Mouse (Mus musculus): ENCODE measurements around the gene Foxj3. TPM values are rescaled to one million over a fixed set of nuclear protein-coding genes. Genes with fewer than 3 reads are reported as not detected.

Foxj3 gene
- polyA plus RNA-seq, 1 experiment from 2014 or later = 21.0 TPM

DNA sequence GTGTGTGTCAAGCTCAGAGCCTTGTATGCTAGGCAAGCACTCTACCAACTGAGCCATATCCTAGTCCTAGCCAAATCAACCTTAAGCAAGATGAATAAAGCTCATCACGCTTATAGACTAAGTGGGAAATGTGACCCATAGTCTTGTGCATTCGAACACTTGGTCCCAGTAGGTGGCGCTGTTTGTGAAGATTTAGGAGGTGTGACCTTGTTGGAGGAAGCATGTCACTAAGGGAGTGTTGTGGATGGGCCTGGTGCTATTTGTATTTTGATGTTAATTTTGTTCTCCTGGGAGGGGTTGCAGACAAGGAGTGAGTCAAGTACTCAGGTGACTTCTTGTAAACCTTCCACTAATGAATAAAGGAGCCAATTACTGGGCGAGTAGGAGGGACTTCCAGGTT, 105.9 kb downstream of the Foxj3 start:
- no peak overlapping the region for H3K9ac ChIP-seq
- no peak overlapping the region for H3K4me3 ChIP-seq
- WGBS = 81% methylated on average over 4 of the region's 4 CpGs
- H3K4me1 ChIP-seq = no peaks in the 10 kb centered on the region
- no peaks in the 10 kb centered on the region for H3K9me3 ChIP-seq
- H3K27me3 ChIP-seq = no peaks in the 10 kb centered on the region
- no peak for ATAC-seq (ENCODE audit: borderline replicate concordance, extremely low read depth, low FRiP score, low TSS enrichment)
- no peak overlapping the region for H3K27ac ChIP-seq
- H3K36me3 ChIP-seq = no peaks in the 10 kb centered on the region
- no peak overlapping the region for H3K4me2 ChIP-seq

DNA sequence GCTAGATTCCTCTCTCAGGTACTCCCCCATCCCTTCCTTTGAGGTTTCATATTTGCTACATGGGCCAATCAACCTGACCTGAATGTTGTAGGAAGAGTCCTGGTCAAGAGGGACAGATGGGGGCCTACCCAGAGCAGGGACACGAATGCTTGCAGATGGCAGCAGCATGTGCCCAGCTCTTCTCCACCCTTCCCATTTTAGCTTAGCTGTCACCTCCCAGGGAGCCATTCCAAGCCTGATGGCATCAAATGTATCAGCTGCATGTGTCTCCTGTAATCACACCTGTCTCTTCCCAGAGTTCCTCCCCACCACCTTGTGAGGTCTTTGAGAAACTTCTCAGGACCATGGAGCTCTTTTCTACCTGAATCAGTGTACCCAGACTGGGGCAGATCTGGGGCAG, 120.2 kb downstream of the Foxj3 start:
- 69% methylated on average over 1 of the region's 1 CpGs for WGBS
- H3K4me2 ChIP-seq = no peak overlapping the region
- no peaks in the 10 kb centered on the region for H3K4me1 ChIP-seq
- H3K27me3 ChIP-seq = no peaks in the 10 kb centered on the region
- no peak for ATAC-seq (ENCODE audit: borderline replicate concordance, extremely low read depth, low FRiP score, low TSS enrichment)
- H3K36me3 ChIP-seq = no peaks in the 10 kb centered on the region
- H3K9me3 ChIP-seq = peaks cover 4% of the 10 kb centered on the region; the same call in 1 of the 2 replicates
- no peak overlapping the region for H3K27ac ChIP-seq
- H3K4me3 ChIP-seq = no peak overlapping the region
- H3K9ac ChIP-seq = no peak overlapping the region

DNA sequence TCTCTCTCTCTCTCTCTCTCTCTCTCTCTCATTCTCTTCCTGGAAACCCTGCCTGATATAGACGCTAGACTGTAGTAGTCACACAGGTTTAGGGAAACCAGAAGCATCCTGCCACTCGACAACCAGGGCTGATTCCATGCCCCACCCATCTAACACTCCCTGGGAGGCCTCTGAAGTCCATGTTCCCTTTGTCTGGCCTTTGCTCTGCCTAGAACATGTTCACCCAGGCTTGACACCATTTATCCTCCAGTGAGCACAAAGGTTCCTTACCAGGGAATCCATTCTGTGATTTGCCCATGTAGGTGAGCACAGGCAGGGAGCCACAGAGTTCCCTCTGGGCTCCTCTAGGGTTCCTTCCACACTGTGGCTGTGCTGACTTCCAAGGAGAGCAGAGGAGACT, 121.4 kb downstream of the Foxj3 start:
- Histone ChIP-seq H3K4me3 (no peak overlapping the region), H3K27me3 (no peaks in the 10 kb centered on the region), H3K27ac (no peak overlapping the region), H3K9ac (no peak overlapping the region), H3K9me3 (peaks cover 4% of the 10 kb centered on the region; the same call in 1 of the 2 replicates), H3K4me1 (no peaks in the 10 kb centered on the region), H3K36me3 (no peaks in the 10 kb centered on the region), H3K4me2 (no peak overlapping the region)
- WGBS = 36% methylated on average over 2 of the region's 2 CpGs
- no peak for ATAC-seq (ENCODE audit: borderline replicate concordance, extremely low read depth, low FRiP score, low TSS enrichment)

DNA sequence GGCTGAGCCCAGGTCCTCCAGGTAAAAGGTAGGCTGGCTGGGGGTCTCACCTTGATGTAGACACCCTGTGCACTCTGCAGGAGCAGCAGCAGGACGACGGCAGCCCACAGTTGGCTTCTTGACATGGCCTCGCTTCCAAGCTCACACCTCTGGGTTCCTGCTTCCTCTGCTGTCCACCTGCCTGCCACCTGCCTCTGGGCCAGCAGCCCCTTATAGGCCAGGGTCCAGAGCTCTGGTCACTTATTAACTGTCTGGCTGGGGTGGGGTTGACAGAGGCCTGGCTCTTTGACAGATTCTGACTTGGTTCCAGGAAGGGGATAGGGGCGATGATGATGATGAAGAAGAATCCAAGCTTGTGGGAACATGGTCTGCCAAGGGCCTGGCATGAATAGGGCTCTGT, 121.9 kb downstream of the Foxj3 start, which contains the start of gene Guca2b:
Guca2b (minus strand) TSS at position 224 of the 400 bp plus-strand sequence.
- H3K27ac ChIP-seq = no peak within 1 kb of the TSS
- no peaks in the 10 kb centered on the region for H3K9me3 ChIP-seq
- no peak for ATAC-seq (ENCODE audit: borderline replicate concordance, extremely low read depth, low FRiP score, low TSS enrichment)
- no peak within 1 kb of the TSS for H3K4me3 ChIP-seq
- H3K36me3 ChIP-seq = no peaks in the 10 kb centered on the region
- H3K4me2 ChIP-seq = no peak within 1 kb of the TSS
- WGBS = 71% methylated on average over 4 of the region's 4 CpGs
- H3K4me1 ChIP-seq = no peaks in the 10 kb centered on the region
- no peak within 1 kb of the TSS for H3K9ac ChIP-seq
- no peaks in the 10 kb centered on the region for H3K27me3 ChIP-seq

DNA sequence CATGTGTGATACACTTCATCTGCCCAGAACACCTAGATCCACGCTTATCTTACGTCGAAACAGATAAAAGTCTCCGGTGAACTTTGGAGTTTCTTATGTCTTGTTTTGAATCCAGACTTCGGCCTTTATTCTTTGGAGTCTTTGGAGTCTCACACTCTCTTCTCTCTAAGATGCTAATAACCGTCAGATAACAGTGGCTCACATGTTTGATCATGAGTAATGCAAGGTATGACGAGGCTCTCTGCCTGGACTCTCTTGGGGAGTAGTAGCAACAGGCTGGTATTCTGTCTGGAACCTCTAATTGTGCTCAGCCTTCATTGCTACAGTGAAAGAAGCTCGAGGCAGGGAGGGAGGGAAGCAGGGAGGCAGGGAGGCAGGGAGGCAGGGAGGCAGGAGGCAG, 123.2 kb downstream of the Foxj3 start:
- no peaks in the 10 kb centered on the region for H3K27me3 ChIP-seq
- no peaks in the 10 kb centered on the region for H3K36me3 ChIP-seq
- no peaks in the 10 kb centered on the region for H3K9me3 ChIP-seq
- no peak overlapping the region for H3K4me3 ChIP-seq
- 73% methylated on average over 8 of the region's 8 CpGs for WGBS
- ATAC-seq (ENCODE audit: borderline replicate concordance, extremely low read depth, low FRiP score, low TSS enrichment) = no peak
- H3K4me2 ChIP-seq = no peak overlapping the region
- H3K4me1 ChIP-seq = no peaks in the 10 kb centered on the region
- no peak overlapping the region for H3K9ac ChIP-seq
- no peak overlapping the region for H3K27ac ChIP-seq

DNA sequence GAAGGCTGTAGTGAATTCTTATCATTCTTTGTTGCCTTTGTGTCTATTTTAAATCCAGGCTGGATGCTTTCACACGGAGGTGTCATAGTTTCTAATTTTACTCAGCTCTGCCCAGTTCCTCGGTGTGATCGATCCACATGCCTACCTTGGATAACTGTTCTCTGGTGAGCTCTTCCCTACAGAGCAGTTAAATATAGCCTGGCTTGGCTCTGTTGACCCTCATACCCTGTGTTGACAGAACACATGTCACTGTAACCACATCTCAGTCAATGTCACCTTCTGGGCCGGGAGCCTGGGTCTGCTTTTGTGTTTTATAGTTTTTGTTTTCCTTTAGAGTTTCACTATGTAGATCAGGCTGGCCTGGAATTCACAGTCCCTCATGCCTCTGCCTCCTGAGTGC, 125.3 kb downstream of the Foxj3 start:
- Histone ChIP-seq H3K27me3 (no peaks in the 10 kb centered on the region), H3K4me2 (no peak overlapping the region), H3K9me3 (no peaks in the 10 kb centered on the region), H3K27ac (no peak overlapping the region), H3K4me3 (no peak overlapping the region), H3K9ac (no peak overlapping the region), H3K36me3 (no peaks in the 10 kb centered on the region), H3K4me1 (no peaks in the 10 kb centered on the region)
- no peak for ATAC-seq (ENCODE audit: borderline replicate concordance, extremely low read depth, low FRiP score, low TSS enrichment)
- 53% methylated on average over 4 of the region's 4 CpGs for WGBS

DNA sequence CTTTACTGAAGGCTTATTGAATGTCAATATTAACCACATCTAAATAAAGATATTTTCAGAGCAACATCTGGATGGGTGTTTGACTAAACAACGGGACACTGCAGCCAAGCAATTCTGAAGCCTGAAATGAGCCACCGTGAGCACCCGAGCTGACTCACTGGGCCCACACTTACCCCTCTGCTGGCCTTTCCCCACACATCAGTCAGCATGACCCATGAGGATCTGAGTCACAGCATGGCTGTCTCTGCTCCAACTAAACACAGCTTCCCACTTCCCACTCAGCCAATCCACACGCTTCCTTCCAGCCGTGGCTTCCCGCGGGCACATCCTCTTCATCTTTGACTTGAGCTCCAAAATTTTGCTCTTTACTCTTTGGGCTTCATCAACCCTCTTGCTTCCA, 126.2 kb downstream of the Foxj3 start:
- H3K9me3 ChIP-seq = no peaks in the 10 kb centered on the region
- H3K36me3 ChIP-seq = no peaks in the 10 kb centered on the region
- no peak overlapping the region for H3K27ac ChIP-seq
- no peak overlapping the region for H3K9ac ChIP-seq
- no peak for ATAC-seq (ENCODE audit: borderline replicate concordance, extremely low read depth, low FRiP score, low TSS enrichment)
- H3K4me3 ChIP-seq = no peak overlapping the region
- no peak overlapping the region for H3K4me2 ChIP-seq
- H3K27me3 ChIP-seq = no peaks in the 10 kb centered on the region
- 77% methylated on average over 7 of the region's 7 CpGs for WGBS
- H3K4me1 ChIP-seq = no peaks in the 10 kb centered on the region

DNA sequence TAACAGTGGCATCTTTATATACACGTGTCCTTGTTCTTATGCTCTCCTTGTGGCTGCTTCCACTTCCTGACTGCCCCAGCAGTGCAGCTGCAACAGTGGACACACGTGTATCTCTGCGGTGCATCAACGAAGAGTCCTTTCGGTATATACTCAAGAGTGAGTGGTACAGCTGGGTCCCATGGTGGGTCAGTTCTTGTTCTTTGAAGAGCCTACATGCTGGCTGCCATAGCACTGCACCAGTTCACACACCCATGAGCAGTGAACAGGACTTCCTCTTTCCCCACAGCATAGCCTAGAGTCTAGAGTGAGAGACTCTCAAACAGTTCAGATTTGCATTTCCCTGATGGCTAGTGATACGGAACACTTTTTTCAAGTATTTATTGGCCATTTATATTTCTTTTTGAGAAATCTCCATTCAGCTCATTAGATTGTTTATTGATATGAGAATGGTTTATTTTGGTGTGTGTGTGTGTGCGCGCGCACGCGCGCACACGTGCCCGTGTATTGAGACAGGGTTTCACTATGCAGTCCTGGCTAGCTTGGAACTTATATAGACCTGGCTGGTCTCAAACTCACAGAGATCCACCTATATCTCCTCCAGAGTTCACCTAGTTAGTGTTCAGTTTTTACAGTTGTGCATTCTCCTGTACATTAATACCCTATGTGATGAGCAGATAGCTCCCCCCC, 126.7 kb downstream of the Foxj3 start:
- H3K9ac ChIP-seq = no peak overlapping the region
- no peaks in the 10 kb centered on the region for H3K36me3 ChIP-seq
- H3K4me3 ChIP-seq = no peak overlapping the region
- H3K4me1 ChIP-seq = no peaks in the 10 kb centered on the region
- no peak for ATAC-seq (ENCODE audit: borderline replicate concordance, extremely low read depth, low FRiP score, low TSS enrichment)
- H3K4me2 ChIP-seq = no peak overlapping the region
- no peaks in the 10 kb centered on the region for H3K27me3 ChIP-seq
- no peaks in the 10 kb centered on the region for H3K9me3 ChIP-seq
- WGBS = 87% methylated on average over 14 of the region's 14 CpGs
- no peak overlapping the region for H3K27ac ChIP-seq

DNA sequence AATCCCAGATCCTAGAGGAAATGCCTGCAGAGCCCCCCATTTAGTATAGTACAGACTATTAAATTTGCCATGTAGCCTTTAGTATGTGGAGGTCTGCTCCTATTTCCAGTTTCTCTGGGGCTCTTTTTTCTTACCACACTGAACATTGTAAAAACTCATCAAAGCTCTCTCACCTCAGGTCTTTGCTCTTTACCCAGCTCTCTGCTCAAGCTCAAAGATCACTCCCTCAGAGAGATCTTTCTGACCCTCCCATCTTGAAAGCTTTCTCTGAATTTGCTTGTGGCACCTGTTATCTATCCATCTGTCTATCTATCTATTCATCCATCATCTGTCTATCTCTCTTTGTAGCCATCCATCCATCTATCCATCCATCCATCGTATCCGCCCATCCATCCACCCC, 128.4 kb downstream of the Foxj3 start:
- no peak overlapping the region for H3K9ac ChIP-seq
- no peak overlapping the region for H3K27ac ChIP-seq
- H3K9me3 ChIP-seq = no peaks in the 10 kb centered on the region
- no peaks in the 10 kb centered on the region for H3K4me1 ChIP-seq
- ATAC-seq (ENCODE audit: borderline replicate concordance, extremely low read depth, low FRiP score, low TSS enrichment) = no peak
- no peak overlapping the region for H3K4me3 ChIP-seq
- H3K4me2 ChIP-seq = no peak overlapping the region
- 80% methylated on average over 2 of the region's 2 CpGs for WGBS
- H3K36me3 ChIP-seq = no peaks in the 10 kb centered on the region
- H3K27me3 ChIP-seq = no peaks in the 10 kb centered on the region

DNA sequence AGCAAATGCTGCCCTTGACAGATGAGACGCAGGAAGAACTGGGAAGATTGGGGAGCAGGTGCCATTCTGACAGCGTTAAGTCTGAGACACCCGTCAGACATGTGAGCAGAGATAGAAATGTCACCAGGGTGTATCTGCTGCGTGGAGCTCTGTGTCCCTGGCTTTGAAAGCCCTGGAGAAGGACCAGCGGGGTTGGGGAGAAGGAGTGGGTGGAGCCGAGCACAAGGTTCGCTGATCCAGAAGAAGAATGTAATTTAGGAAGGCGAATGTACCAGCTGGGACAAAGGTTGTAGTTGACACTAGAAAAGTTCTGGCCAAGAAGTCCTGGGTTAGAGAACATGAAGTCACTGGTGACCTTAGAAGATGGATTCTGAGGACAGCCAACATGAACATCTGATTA, 129.3 kb downstream of the Foxj3 start:
- Histone ChIP-seq H3K36me3 (no peaks in the 10 kb centered on the region), H3K4me1 (no peaks in the 10 kb centered on the region), H3K27ac (no peak overlapping the region), H3K9me3 (no peaks in the 10 kb centered on the region), H3K4me3 (no peak overlapping the region), H3K4me2 (no peak overlapping the region), H3K27me3 (no peaks in the 10 kb centered on the region), H3K9ac (no peak overlapping the region)
- ATAC-seq (ENCODE audit: borderline replicate concordance, extremely low read depth, low FRiP score, low TSS enrichment) = no peak
- 24% methylated on average over 8 of the region's 8 CpGs for WGBS

DNA sequence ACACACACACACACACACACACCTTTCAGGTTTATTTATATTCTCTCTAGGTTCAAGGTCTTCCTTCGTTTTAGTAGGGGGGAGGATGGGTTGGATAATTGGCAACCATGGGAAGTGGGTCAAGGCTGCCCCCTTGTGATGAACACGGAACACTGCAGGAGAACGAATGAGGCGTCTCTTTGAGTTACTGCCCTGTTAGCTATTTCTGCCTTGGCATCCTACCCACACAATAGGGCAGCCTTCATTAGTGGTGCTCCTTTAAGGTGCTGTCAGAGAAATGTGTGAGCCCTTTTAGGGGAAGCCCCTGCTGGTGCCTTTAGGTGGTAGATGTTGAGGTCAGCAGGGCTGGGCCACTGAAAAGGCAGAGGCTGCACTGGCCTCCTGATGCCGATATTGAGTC, 130.7 kb downstream of the Foxj3 start:
- Histone ChIP-seq H3K9me3 (no peaks in the 10 kb centered on the region), H3K4me1 (no peaks in the 10 kb centered on the region), H3K4me2 (no peak overlapping the region), H3K27ac (no peak overlapping the region), H3K4me3 (no peak overlapping the region), H3K9ac (no peak overlapping the region), H3K27me3 (no peaks in the 10 kb centered on the region), H3K36me3 (no peaks in the 10 kb centered on the region)
- 24% methylated on average over 5 of the region's 5 CpGs for WGBS
- ATAC-seq (ENCODE audit: borderline replicate concordance, extremely low read depth, low FRiP score, low TSS enrichment) = no peak

DNA sequence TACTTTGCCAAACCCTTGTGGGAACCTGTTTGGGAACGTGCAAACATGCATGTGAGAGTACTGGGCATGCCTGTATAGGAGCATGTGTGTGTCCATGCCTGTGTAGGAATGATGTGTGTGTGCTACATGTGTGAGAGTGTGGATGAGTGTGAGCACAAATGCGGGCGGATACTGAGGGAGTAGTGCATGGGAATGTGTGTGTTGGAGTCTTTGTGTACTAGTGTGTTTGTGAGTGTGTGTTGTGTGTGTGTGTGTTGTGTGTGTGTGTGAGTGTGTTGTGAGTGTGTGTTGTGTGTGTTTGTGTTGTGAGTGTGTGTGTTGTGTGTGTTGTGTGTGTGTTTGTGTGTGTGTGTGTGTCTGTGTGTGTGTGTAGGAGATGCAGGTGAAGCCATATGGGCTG, 131.4 kb downstream of the Foxj3 start:
- Histone ChIP-seq H3K27me3 (no peaks in the 10 kb centered on the region), H3K36me3 (no peaks in the 10 kb centered on the region), H3K4me3 (no peak overlapping the region), H3K9me3 (no peaks in the 10 kb centered on the region), H3K9ac (no peak overlapping the region), H3K4me1 (no peaks in the 10 kb centered on the region), H3K4me2 (no peak overlapping the region), H3K27ac (no peak overlapping the region)
- WGBS = 78% methylated on average over 3 of the region's 3 CpGs
- no peak for ATAC-seq (ENCODE audit: borderline replicate concordance, extremely low read depth, low FRiP score, low TSS enrichment)

DNA sequence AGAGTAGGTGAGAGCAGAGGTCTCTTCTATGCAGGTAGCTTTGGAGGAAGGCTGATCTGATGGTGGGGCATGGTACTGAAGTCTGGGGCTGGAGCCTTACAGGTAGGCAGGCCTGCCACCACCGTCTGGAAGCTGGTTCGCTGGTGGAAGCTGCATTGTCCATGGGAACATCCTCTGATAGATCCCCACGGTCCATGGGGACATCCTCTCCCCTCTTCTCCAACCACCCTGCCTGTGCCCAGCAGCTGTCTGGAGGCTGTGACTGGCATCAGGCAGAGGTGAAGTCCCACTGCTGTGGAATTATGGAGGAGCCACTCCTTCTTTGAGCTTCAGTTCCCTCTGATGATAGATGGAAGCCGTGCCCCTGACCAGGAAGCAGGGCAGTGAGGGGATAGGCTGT, 131.8 kb downstream of the Foxj3 start:
- no peaks in the 10 kb centered on the region for H3K9me3 ChIP-seq
- no peaks in the 10 kb centered on the region for H3K27me3 ChIP-seq
- H3K9ac ChIP-seq = no peak overlapping the region
- WGBS = 60% methylated on average over 4 of the region's 4 CpGs
- H3K4me1 ChIP-seq = no peaks in the 10 kb centered on the region
- H3K36me3 ChIP-seq = no peaks in the 10 kb centered on the region
- H3K4me3 ChIP-seq = no peak overlapping the region
- H3K4me2 ChIP-seq = no peak overlapping the region
- H3K27ac ChIP-seq = no peak overlapping the region
- no peak for ATAC-seq (ENCODE audit: borderline replicate concordance, extremely low read depth, low FRiP score, low TSS enrichment)
